8 mouse cellular contexts compared by ENCODE assay signal in the genomic region with DNA sequence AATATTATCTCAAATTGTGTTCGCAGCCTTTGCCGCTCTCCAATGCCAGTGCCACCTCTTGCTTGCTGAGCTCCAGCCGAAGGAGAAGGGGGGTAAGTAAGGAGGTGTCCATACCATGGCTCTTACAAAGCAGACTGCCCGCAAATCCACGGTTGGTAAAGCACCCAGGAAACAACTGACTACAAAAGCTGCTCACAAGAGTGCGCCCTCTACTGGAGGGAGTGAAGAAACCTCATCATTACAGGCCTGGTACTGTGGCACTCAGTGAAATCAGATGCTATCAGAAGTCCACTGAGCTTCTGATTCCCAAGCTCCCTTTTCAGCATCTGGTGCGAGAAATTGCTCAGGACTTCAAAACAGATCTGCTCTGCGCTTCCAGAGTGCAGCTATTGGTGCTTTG. TPM values are rescaled to one million over a fixed set of nuclear protein-coding genes. Genes with fewer than 3 reads are reported as not detected.
DNase-seq lines count a peak whose midpoint lies in the region; ATAC-seq and TF ChIP-seq lines count a peak whose summit lies in the region.

No protein-coding gene starts in this region.

- H3K27me3 ChIP-seq in hindbrain, embryonic 14.5 days (ENCODE audit: control insufficient read depth, insufficient read depth, low read length), result no peaks in the 10 kb centered on the region
- no peaks in the 10 kb centered on the region for H3K27me3 ChIP-seq in hindbrain, embryonic 13.5 days
- H3K27me3 ChIP-seq in heart, embryonic 15.5 days, result no peaks in the 10 kb centered on the region
- no peaks in the 10 kb centered on the region for H3K27me3 ChIP-seq in liver, adult 2 months (ENCODE audit: control insufficient read depth, insufficient read depth, low read length)

- no peak overlapping the region for H3K4me2 ChIP-seq in hindbrain, embryonic 14.5 days (replicated peaks)
- H3K4me2 ChIP-seq in hindbrain, embryonic 13.5 days, result no peak overlapping the region
- H3K4me2 ChIP-seq in heart, embryonic 15.5 days, result peak overlapping the region; percentile 32; the same call in 1 of the 2 replicates

- ATAC-seq in hindbrain, embryonic 14.5 days (ENCODE audit: low FRiP score), result no peak
- no peak for ATAC-seq in hindbrain, embryonic 13.5 days (ENCODE audit: low FRiP score)
- ATAC-seq in heart, embryonic 15.5 days (replicated peaks; ENCODE audit: insufficient number of reproducible peaks, insufficient read depth, low FRiP score, low read depth), result no peak

- H3K79me2 ChIP-seq in liver, adult 2 months (ENCODE audit: control insufficient read depth, insufficient read depth, low read length), result peaks cover 13% of the 10 kb centered on the region; the same call in 1 of the 2 replicates

- peak; percentile 57 for TF ChIP-seq CTCF in liver, adult 2 months (IDR thresholded peaks at IDR 0.05; ENCODE audit: low read depth, low read length)

- no peaks in the 10 kb centered on the region for H3K9me3 ChIP-seq in hindbrain, embryonic 14.5 days (ENCODE audit: control insufficient read depth, low read length)
- H3K9me3 ChIP-seq in hindbrain, embryonic 13.5 days, result no peaks in the 10 kb centered on the region
- no peaks in the 10 kb centered on the region for H3K9me3 ChIP-seq in heart, embryonic 15.5 days (replicated peaks)

- no peaks in the 10 kb centered on the region for H3K4me1 ChIP-seq in hindbrain, embryonic 14.5 days (replicated peaks; ENCODE audit: control insufficient read depth, insufficient read depth, low read length)
- H3K4me1 ChIP-seq in hindbrain, embryonic 13.5 days (replicated peaks), result no peaks in the 10 kb centered on the region
- peaks cover 5% of the 10 kb centered on the region for H3K4me1 ChIP-seq in heart, embryonic 15.5 days (replicated peaks)
- peaks cover 9% of the 10 kb centered on the region; the same call in 1 of the 2 replicates for H3K4me1 ChIP-seq in liver, adult 2 months (ENCODE audit: control insufficient read depth, insufficient read depth, low read length)

- H3K4me3 ChIP-seq in hindbrain, embryonic 14.5 days (replicated peaks; ENCODE audit: low read length), result no peak overlapping the region
- H3K4me3 ChIP-seq in hindbrain, embryonic 13.5 days, result no peak overlapping the region
- H3K4me3 ChIP-seq in heart, embryonic 15.5 days, result no peak overlapping the region
- no peak overlapping the region for H3K4me3 ChIP-seq in liver, adult 2 months (ENCODE audit: insufficient read depth, low read depth, low read length)

- TF ChIP-seq POLR2A in liver, adult 2 months (IDR thresholded peaks at IDR 0.05; ENCODE audit: extremely low read depth, insufficient read depth, low read length), result no peak

- no peak overlapping the region for H3K27ac ChIP-seq in hindbrain, embryonic 14.5 days
- H3K27ac ChIP-seq in hindbrain, embryonic 13.5 days, result no peak overlapping the region
- H3K27ac ChIP-seq in heart, embryonic 15.5 days, result no peak overlapping the region
- no peak overlapping the region for H3K27ac ChIP-seq in liver, adult 2 months (replicated peaks; ENCODE audit: insufficient read depth, low read depth, low read length)

- peak; percentile 59 for DNase-seq in hindbrain, embryonic 14.5 days (ENCODE audit: low spot score)
- peak; percentile 72 for DNase-seq in NIH3T3 (ENCODE audit: low read depth)
- peak; percentile 70 to 80 for DNase-seq in cerebellum, postnatal 10 days
- peak; percentile 36 for DNase-seq in liver, adult 2 months (ENCODE audit: extremely low read depth, low read depth, low spot score)
- peak; percentile 73 for DNase-seq in retina, embryonic 14.5 days (ENCODE audit: low spot score)
- peak; percentile 27 for DNase-seq in urinary bladder, adult 2 months (ENCODE audit: low spot score)

- no peak overlapping the region for H3K9ac ChIP-seq in hindbrain, embryonic 14.5 days
- H3K9ac ChIP-seq in hindbrain, embryonic 13.5 days, result no peak overlapping the region
- no peak overlapping the region for H3K9ac ChIP-seq in heart, embryonic 15.5 days
- no peak overlapping the region for H3K9ac ChIP-seq in liver, adult 2 months (ENCODE audit: low read depth, low read length)

- 51% methylated on average over 8 of the region's 8 CpGs for WGBS in hindbrain, embryonic 14.5 days
- 58% methylated on average over 8 of the region's 8 CpGs for WGBS in hindbrain, embryonic 13.5 days
- WGBS in heart, embryonic 15.5 days, result 43% methylated on average over 8 of the region's 8 CpGs
- WGBS in liver, adult 2 months, result 57% methylated on average over 8 of the region's 8 CpGs

- H3K36me3 ChIP-seq in hindbrain, embryonic 14.5 days (replicated peaks; ENCODE audit: control insufficient read depth, insufficient read depth), result no peaks in the 10 kb centered on the region
- H3K36me3 ChIP-seq in hindbrain, embryonic 13.5 days, result no peaks in the 10 kb centered on the region
- H3K36me3 ChIP-seq in heart, embryonic 15.5 days, result no peaks in the 10 kb centered on the region
- H3K36me3 ChIP-seq in liver, adult 2 months (ENCODE audit: control insufficient read depth, insufficient read depth, low read length), result no peaks in the 10 kb centered on the region

RNA-seq across cellular contexts. Expression of a gene that starts 15.3 kb away (rescaled TPM):
- 60.0 and 68.7 TPM in 2 replicates for polyA plus RNA-seq in hindbrain, embryonic 14.5 days (2014; fragmentation: Nextera tagmentation; extraction: Ambion mirVana)
- polyA plus RNA-seq in hindbrain, embryonic 13.5 days (2015; fragmentation: Nextera tagmentation; extraction: Ambion mirVana), result 35.3 and 39.4 TPM in 2 replicates
- 16.8 and 20.3 TPM in 2 replicates for polyA plus RNA-seq in heart, embryonic 15.5 days (2015; fragmentation: Nextera tagmentation; extraction: Ambion mirVana)
- 3.9 and 5.4 TPM in 2 replicates for total RNA-seq in liver, adult 2 months (2014; rRNA removed)
- 11.9 and 20.6 TPM in 2 replicates for polyA plus RNA-seq in liver, adult 2 months (2012; rRNA removed)
- 23.6 and 29.6 TPM in 2 replicates for polyA plus RNA-seq in urinary bladder, adult 2 months (2012; rRNA removed)

RNA-seq across cellular contexts. Expression of a gene that starts 58.7 kb away (rescaled TPM):
- 3.8 and 4.6 TPM in 2 replicates for polyA plus RNA-seq in hindbrain, embryonic 14.5 days (2014; fragmentation: Nextera tagmentation; extraction: Ambion mirVana)
- 12.3 and 14.0 TPM in 2 replicates for polyA plus RNA-seq in hindbrain, embryonic 13.5 days (2015; fragmentation: Nextera tagmentation; extraction: Ambion mirVana)
- polyA plus RNA-seq in heart, embryonic 15.5 days (2015; fragmentation: Nextera tagmentation; extraction: Ambion mirVana), result 14.5 and 14.8 TPM in 2 replicates
- total RNA-seq in liver, adult 2 months (2014; rRNA removed), result 9.7 and 11.7 TPM in 2 replicates
- polyA plus RNA-seq in liver, adult 2 months (2012; rRNA removed), result 2.1 and 2.3 TPM in 2 replicates
- 6.9 and 7.1 TPM in 2 replicates for polyA plus RNA-seq in urinary bladder, adult 2 months (2012; rRNA removed)
